Mouse (Mus musculus) CD8-positive naive resting alpha-beta T cell, adult 2 months (primary cell): ENCODE data around the gene Pgap3.

ENCODE experiments used
- DNase-seq, 2 experiments: peaks; one replicate each; pipeline ENCODE4 v3.0.0; 2022; ENCODE audit warnings: low read depth in 2 of 2, low spot score in 2 of 2

Gene Pgap3

DNA sequence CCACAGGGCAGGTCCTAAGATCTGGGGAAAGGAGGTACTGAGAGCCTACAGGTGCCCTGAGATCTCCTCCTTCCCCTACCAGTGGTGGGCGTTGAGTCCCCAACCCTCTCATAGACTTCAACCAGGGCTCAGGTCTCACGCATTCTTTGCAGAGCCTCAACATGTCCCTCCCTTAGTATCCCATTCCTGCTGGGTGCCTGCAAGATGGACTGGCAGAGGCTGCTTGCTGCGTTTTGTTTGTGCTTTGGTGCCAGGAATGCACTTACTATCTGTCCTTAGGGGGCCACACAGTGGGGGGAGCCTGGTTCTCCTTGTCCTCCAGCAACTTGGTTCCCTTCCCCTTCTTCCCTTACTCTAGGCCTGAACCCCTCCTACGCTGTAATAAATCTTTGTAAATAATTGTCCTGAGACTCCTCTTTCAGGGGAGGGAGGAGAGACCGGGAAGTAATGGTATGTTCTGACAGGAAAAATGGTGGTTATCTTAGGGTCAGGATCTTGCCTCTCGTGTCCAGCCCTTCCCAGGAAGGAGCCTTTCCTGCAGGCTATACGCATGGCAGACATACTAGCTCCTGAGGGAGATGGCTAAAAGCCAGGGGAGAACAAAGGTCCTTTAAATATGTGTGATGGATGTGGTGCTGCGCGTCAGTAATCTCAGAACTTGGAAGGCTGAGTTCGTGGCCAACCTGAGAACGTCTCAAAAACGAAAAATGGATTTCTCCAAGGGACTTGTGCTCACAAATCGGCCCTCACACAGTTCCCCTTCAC lies 42.7 kb downstream of the Pgap3 start:
- DNase-seq: no peak

DNA sequence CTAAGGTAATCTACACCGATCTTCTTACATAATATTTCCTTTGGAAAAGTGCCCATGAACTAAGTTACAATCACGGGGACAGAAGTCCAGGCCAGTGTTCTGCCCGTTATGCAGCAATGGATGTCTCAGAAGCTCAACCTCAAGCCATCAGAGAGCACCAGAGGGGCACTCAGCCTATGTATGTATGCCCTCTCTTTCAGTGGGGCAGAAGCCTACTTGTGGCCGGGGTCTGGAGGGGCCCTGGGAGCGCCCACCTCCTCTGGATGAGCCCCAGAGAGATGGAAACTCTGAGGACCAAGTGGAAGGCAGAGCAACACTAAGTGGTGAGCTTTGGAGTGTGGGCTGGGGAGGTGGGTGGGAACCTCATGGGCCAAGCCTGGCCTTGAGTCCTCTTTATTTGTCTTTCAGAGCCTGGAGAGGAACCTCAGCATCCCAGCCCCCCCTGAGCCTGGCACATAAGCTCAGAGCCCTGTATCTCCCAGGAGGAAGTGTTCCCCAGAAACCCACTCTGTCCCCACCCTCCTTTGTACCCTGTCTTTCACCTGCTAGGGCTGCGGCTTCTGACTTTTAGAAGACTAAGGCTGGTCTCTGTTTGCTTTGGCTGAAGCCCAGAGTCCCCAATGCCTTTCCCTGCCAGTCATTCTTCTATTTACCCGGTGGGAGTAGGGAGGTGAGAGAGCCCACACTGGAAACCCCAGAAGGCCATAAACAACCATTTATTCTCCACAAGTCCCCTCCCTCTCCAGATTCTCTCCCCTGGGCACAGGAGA lies 43.5 kb downstream of the Pgap3 start:
- no peak for DNase-seq

DNA sequence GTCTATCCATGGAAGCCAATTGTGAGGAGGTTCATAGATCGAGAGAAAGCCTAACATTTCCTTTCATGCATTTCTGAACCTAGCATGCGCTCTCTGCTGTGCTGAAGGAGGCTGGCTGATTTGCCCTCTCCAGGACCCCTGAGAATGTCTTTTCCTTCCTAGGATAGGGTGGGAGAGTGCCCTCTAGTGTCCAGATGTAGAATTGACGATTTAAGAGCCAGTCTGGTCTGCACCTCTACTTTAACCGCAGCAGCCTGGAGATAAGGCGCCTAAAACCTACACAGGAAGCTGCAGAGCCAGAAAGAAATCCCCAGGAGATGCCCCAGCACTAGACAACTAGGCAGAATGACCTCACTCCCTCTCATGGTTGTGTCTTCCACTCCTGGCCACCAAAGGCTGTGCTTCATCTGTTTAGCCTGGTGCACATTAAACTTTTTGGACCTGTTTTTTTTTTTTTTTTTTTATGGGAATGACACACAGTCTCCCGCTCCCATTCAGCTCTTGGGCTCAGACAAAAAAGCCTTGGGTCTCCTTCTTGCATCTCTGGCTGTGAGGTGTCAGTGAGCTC lies 44.5 kb downstream of the Pgap3 start:
- peak; percentile 57 to 70 for DNase-seq

DNA sequence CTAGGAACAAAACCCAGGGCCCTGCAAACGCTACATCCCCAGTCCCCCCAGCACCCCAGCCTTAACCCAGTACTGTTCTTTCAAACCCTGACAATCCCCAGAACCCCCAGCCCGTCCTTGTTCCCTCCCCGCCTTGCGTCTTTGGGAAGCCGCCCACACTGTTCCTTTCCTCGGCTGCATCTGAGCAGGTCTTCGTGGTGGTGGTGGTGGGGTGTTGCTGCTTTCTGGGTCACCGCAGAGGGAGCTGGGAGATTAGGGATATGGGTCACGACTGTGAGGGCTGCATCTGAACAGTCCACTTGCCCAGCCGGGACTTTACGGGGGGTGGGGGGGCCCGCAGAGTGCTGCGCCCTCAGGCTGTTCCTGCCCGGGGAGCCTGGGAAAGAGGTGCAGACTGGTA lies 45.8 kb downstream of the Pgap3 start:
- no peak for DNase-seq

DNA sequence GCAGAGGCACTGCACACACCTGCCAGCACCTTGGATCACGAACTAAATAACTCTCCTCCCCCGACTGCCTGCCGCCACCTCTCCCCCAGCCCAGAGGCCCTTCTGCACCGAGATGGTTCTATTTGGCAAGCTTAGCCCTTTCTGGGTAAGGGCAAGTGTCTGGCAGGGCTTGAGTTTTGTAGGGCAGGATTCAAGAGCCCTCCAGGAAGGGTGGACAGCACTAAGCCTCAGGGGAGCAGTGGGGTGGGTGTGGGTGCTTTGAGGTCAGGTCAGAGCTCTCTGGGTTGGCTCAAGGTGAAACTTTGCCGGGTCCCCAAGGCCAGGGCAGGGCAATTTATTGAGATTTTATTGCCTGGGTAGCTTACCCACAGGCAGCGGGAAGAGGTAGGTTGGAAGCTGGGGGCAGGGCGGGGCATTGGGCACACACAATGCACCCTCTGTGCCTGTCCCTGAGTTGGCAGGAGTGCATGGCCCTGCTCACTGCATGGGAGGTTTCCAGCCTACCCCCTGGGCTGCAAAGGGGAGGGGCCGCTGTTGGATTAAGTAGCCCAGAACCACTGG lies 46.6 kb downstream of the Pgap3 start:
- no peak for DNase-seq

DNA sequence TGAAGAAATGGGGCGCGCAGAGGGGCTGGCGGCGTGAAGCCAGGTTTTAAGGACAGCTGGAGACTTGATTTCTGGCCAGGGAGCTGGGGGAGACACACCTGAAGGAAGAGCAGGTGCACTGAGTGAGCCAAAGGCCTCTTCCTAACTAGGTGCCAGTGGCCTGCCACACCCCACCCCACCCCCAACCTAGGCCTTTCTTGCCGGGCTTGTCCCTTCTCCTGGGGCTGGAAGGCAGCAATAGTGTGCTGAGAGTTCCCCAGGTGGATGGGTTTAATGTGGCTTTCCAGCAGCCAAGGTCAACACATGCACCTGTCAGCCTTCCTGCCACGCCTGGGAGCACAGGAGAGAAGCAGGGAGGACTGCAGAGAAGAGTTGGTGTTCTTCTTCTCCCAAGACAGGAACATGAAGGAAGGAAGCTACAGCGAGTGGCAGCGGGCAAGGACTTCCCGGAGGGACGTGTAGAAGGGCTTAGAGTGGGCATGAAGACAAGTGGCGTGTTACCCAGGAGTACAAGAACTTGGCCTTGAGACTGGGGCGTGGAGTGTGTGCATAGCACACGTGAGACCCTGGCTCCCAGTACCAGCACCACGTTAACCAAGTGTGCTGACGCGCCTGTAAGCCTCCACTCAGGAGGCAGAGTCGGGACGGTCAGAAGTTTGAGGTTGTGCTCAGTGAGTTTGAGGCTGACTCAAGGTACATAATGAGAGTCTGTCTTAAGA lies 47.9 kb downstream of the Pgap3 start:
- no peak for DNase-seq

DNA sequence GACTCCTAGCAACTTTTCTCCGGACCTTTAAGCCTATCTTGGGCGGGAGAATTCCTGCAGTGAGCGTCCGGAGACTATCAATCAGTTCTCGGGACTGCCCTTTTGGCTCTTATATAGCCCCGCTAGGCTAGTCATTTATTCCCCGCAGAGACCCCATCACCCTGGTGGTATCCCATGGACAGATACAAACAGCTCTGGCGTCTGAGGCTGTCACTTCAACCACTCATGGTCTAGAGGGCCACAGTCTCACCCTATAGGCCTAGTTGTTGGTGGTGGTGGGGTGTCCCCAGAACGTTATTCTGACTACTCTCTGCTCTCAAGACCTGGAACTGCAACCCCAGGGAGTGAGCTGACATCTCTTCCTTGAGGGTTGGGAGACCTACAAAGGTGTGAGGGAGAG lies 51.0 kb downstream of the Pgap3 start:
- DNase-seq: no peak

DNA sequence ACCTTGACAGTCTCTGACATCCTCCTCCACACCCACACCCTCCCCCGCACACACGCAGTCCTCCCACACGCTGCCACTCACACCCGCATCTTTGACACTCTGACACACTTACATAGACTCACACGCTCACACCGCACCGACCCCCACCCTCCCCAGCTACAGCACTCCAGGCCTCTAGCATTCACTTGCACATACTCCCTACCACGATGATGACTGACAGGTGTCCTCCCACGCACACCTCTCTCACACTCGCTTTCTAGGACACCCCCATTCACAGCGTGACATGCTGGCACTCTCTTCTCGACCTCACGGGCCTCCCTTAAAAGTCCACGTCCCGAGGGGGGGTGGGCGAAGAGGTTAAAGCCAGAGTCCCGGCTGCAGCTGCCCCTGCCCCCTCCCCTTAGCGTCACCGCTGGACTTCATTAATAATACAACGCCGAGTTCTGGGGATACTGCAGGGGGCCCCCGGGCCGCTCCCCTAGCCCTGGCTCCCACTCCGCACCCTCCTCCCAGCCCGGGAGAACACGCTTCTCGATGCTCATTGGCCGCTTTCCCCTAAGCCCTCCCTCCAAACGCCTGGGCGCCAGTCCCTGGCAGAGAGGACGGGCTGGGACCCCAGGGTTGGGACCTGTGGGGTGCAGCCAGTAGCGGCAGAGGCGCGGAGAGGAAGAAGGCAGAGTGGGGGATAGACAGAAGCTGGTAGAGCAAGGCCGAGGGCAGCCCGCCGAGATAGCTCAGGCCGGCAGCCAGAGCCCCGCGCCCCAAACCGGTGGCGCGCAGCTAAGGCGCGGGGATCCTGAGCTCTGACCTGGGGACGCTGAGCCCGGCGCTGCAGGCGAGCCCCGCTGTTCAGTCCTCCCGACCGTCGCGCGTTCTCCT lies 52.0 kb downstream of the Pgap3 start, which contains the start of gene Ppp1r1b:
Gene Ppp1r1b, plus strand, starts transcription at position 322 of the 879 bp plus-strand sequence.
- DNase-seq: peak in 1 of 2 experiments; percentile 55

DNA sequence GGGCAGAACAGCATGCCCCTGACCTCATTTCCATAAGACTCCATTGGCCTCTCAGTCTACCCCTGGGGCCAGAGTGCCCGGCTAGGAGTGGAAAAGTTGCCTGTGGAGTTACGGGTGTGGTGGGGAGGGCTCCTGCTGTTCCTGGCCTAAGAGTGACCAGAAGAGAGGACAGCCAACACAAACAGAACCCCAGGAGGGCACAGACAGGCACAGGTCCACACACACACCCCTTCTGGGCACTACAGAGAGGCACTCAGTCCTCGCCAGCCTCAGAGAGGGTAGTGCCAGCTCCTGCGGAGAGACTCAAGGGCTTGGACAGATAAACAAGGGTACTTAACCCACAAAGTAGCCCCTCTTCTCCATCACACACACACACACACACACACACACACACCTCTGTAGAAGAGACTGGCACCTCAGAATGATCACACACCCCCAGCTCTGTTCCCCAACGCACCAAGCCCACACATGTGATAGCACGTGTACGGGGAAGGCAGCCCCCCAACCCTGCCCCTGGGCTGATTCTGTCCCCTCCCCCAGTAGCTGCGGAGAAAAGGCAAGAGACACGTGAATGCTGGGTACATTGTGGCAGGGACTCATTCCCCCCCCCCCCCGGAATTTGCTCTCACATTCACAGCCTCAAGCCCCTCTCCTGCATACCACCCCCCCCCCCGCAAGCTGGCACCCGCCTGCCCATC lies 52.8 kb downstream of the Pgap3 start:
- no peak for DNase-seq

DNA sequence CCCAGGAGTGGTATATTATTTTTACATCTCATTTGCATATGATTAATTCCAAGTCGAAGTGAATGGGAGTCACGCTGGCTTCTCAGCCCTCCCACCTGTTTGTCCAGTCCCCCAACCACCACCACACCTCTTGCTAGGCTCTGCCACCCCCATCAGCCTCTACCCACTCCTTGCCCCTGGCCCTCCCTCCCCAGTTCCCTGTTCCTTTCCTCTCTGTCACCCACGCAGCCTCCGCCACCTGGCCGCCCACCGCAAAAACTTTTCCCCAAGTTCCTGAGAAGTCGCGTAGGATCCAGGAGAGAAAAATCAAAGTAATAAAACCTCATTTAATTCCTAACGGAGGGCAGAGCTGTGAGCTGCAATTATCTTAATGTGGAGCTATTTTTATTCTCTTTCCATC lies 54.1 kb downstream of the Pgap3 start:
- DNase-seq: no peak

DNA sequence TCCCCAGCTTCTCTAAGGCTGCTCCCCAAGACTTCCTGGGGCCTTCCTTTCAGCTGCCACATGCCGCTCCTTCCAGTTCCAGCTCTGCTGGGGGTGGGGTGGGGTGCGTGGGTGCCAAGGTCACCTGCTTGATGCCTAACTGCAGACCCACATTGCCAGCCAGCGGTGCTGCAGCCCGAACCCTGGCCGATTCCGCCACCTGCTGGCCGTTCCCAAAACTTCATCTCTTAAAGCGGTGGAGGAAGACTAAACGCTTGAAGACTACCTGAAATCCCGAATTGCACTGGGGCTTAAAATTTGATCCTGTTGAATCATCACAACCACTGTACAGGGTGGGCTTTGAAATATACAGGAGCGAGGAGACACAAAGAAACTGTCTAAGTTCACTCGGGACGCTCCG lies 55.0 kb downstream of the Pgap3 start:
- peak; percentile 63 to 71 for DNase-seq

DNA sequence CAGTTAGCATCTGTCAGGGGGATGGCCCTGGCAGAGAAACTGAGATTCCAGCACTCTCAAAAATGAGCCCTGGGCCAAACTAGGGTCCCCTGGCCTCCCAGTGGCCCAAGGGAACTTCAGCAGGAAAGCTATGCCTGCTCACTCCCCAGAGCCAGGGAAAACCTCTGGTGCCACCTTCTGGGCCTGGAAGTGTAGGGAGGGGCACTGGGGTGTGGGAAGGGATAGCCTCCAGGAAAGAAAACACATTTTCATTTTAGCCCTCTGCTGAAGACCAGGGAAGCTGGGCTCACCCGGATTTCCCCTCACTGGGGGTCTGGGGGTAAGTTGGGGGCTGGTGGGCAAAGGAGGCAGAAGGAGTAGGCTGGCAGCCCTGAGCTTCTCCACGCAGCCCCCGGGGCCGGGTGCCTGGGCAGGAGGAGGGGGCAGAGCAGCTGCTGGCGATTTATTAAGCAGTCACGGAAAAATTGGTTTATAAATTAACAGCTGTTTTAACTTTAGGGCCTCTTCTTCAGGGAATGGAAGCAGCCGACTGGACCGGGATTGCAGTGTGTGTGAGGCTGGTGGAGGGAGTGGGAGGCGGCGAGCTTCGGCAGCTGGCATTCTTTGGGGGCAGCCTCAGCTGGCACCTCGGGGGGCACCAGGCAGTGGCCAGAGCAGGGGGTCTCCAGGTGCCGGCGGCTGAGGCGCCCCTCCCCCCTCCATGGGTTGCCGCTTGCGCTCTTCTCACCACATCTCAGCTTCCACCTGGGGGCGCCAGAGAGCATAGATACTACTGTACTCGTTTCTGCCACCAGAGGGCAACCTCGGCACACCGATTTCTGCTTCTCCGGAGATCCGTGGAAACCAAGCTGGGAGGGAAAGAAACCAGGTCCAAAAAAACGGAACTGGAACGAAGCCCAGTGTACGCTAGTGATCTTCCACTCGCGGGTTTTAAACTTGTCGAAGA lies 58.0 kb downstream of the Pgap3 start:
- peak; percentile 89 to 94 for DNase-seq

DNA sequence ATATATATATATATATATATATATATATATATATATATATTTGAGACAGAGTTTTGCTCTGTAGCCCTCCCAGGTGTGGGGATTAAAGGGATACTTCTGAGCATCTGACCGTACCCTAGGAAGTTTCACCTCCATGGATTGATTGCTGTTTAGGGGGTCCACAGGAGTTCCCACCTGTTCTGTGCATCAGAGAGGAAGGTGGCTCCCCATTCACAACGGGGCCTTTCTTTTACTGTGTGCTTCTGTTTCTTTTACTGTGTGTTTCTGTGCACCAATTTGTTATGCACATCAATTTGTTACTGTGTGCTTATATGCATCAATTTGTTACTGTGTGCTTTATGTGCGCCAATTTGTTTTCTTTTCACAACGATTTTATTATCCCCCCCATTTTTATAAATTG lies 59.1 kb downstream of the Pgap3 start:
- no peak for DNase-seq

DNA sequence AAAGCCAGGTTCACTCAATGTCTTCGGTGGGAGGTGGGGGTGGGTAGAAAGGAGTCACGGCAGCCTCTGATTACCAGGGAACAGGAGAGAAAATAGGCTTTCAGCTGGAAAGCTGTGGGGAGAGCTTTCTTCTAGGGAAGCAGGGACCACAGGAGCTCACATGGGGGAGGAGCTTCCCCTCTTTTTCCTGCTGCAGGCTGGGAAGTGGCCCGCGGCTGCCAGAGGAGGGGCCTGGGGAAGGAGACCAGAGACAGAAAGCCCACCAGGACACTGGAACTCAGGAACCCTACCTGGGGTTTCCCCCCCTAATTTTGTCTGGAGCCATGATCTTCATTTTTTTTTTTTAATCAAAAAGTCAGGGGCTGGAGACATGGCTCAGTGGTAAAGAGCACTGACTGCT lies 59.7 kb downstream of the Pgap3 start:
- DNase-seq: no peak

DNA sequence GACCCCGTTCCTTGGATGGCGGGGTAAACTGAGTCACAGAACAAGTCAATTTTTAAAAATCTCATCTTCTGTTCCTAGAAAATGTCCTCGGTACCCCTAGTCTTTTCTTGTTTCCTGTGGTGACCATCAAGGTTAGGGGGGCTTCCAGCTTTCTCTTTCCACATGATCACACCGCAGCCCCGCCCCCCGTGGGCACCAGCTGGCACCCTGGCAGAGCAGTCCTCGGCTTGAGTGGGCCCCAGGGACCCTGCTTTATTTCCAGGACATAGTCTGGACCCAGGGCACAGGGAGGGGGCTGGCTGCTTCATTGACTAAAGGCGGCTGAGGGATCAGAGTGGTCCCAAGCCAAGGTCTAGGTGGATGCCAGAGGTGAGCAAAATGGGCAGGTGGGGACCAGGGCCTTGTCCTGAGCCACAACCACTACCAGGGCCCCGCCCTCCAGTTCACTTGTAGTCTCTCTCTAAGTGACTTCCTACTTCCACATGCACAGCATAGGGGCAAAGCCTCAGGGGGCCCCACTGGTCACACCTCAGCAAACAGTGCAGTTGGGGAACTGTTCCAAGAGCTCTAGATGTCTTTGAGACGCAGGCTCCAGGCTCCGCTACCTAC lies 60.5 kb downstream of the Pgap3 start:
- no peak for DNase-seq

DNA sequence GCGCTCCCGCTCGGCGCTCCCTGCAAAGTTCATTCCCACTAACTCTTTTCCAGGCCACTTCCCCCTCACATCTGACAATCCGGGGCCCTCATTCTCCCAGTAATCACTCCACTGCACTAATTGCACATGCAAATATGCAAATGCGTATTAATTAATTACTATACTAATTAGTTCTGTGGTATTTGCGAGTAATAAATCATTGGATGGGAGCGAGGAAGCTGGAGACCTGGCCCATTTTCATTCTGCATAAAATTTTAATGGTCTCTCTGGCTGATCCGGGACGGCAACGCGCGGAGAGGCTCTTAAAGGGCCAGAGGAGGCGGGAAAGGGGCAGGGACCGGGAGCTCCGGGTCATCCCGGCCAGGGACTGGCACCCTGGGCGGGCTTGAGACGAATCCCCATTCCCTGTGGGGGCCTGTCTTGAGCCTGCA lies 61.2 kb downstream of the Pgap3 start:
- no peak for DNase-seq
